Mouse (Mus musculus): ENCODE data around the gene Iffo2. TPM values are rescaled to one million over a fixed set of nuclear protein-coding genes. Genes with fewer than 3 reads are reported as not detected.

Iffo2 gene
- polyA plus RNA-seq, 1 experiment from 2014 or later = 5.6 TPM

GRCm38 (mm10) chr4:139637847-139638246 lies 107.5 kb downstream of the Iffo2 start:
- H3K27ac ChIP-seq = no peak overlapping the region
- peaks cover 12% of the 10 kb centered on the region for H3K27me3 ChIP-seq (ENCODE audit: control insufficient read depth, insufficient read depth, low read length)
- peaks cover 20% of the 10 kb centered on the region for H3K36me3 ChIP-seq (replicated peaks; ENCODE audit: control insufficient read depth, insufficient read depth)
- ATAC-seq (ENCODE audit: low FRiP score) (no peak), DNase-seq (ENCODE audit: low spot score) (no peak)
- no peak overlapping the region for H3K9ac ChIP-seq
- H3K9me3 ChIP-seq (ENCODE audit: control insufficient read depth, low read length) = no peaks in the 10 kb centered on the region
- H3K4me3 ChIP-seq (replicated peaks; ENCODE audit: low read length) = no peak overlapping the region
- peaks cover 21% of the 10 kb centered on the region for H3K4me1 ChIP-seq (replicated peaks; ENCODE audit: control insufficient read depth, insufficient read depth, low read length)
- no peak overlapping the region for H3K4me2 ChIP-seq (replicated peaks)
- 89% methylated on average over 9 of the region's 9 CpGs for WGBS

- ATAC-seq (ENCODE audit: low FRiP score) (no peak), DNase-seq (ENCODE audit: low spot score) (no peak)
- WGBS = 95% methylated on average over 16 of the region's 16 CpGs
- Histone ChIP-seq H3K9ac (no peak overlapping the region), H3K4me2 (replicated peaks) (no peak overlapping the region), H3K4me1 (replicated peaks; ENCODE audit: control insufficient read depth, insufficient read depth, low read length) (peaks cover 21% of the 10 kb centered on the region), H3K27ac (no peak overlapping the region), H3K9me3 (ENCODE audit: control insufficient read depth, low read length) (no peaks in the 10 kb centered on the region), H3K27me3 (ENCODE audit: control insufficient read depth, insufficient read depth, low read length) (peaks cover 17% of the 10 kb centered on the region), H3K36me3 (replicated peaks; ENCODE audit: control insufficient read depth, insufficient read depth) (peaks cover 20% of the 10 kb centered on the region), H3K4me3 (replicated peaks; ENCODE audit: low read length) (no peak overlapping the region)
These were observed 108.0 kb downstream of the Iffo2 start for GRCm38 (mm10) chr4:139638356-139638755.

- no peaks in the 10 kb centered on the region for H3K9me3 ChIP-seq (ENCODE audit: control insufficient read depth, low read length)
- peaks cover 26% of the 10 kb centered on the region for H3K36me3 ChIP-seq (replicated peaks; ENCODE audit: control insufficient read depth, insufficient read depth)
- H3K27ac ChIP-seq = peak overlapping the region; percentile 14; the same call in 1 of the 2 replicates
- peaks cover 17% of the 10 kb centered on the region for H3K27me3 ChIP-seq (ENCODE audit: control insufficient read depth, insufficient read depth, low read length)
- DNase-seq (ENCODE audit: low spot score) (no peak), ATAC-seq (ENCODE audit: low FRiP score) (no peak)
- peak overlapping the region; percentile 42 for H3K9ac ChIP-seq
- 13% methylated on average over 12 of the region's 12 CpGs for WGBS
- H3K4me2 ChIP-seq (replicated peaks) = no peak overlapping the region
- peaks cover 21% of the 10 kb centered on the region for H3K4me1 ChIP-seq (replicated peaks; ENCODE audit: control insufficient read depth, insufficient read depth, low read length)
- H3K4me3 ChIP-seq (replicated peaks; ENCODE audit: low read length) = no peak overlapping the region
These were observed 109.5 kb downstream of the Iffo2 start for GRCm38 (mm10) chr4:139639801-139640200.

DNA sequence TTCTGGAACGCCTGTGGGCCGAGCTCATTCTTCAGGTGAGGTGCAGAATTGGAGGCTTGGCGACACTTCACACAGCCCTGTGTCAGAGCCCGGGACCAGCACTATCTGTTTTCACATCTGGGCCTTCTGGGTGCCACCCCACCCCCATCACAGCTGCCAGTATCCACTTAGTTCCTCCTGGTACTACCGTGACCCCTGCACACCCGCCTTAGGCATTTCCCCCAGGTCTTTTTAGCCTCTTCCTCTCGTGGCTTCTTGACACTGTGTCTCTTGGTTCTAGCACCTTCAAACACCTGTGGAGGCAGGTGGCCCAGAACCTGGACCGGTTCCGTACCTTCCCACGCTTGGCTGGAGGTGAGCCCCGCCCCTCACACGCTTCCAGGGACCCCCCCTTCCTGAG lies 110.0 kb downstream of the Iffo2 start:
- Histone ChIP-seq H3K27me3 (ENCODE audit: control insufficient read depth, insufficient read depth, low read length) (peaks cover 17% of the 10 kb centered on the region), H3K36me3 (replicated peaks; ENCODE audit: control insufficient read depth, insufficient read depth) (peaks cover 29% of the 10 kb centered on the region), H3K27ac (no peak overlapping the region), H3K9me3 (ENCODE audit: control insufficient read depth, low read length) (no peaks in the 10 kb centered on the region), H3K9ac (peak overlapping the region; percentile 42; the same call in 1 of the 2 replicates), H3K4me3 (replicated peaks; ENCODE audit: low read length) (no peak overlapping the region), H3K4me2 (replicated peaks) (no peak overlapping the region), H3K4me1 (replicated peaks; ENCODE audit: control insufficient read depth, insufficient read depth, low read length) (peaks cover 21% of the 10 kb centered on the region)
- ATAC-seq (ENCODE audit: low FRiP score) = no peak
- DNase-seq (ENCODE audit: low spot score) = no peak
- 67% methylated on average over 12 of the region's 12 CpGs for WGBS

DNA sequence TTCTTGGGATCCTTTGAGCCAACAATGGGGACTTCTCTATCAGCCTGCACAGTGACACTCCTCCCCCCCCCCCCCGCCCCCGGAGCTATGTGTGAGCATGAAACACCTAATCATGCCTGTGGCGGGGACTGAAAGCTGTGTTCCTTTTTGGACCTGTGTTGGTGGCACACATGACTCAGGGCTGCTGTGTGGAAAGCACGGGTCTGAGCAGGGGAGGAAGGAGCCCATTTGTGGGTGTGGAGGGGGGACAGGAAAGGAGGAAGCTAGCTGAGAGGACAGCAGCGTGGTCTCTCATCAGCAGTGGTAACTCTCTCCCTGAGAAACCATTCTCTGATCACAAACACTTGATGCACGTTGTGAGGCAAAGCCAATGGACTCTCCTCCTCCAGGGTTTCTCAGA lies 110.4 kb downstream of the Iffo2 start:
- Histone ChIP-seq H3K9ac (no peak overlapping the region), H3K4me3 (replicated peaks; ENCODE audit: low read length) (no peak overlapping the region), H3K4me2 (replicated peaks) (no peak overlapping the region), H3K27ac (no peak overlapping the region), H3K4me1 (replicated peaks; ENCODE audit: control insufficient read depth, insufficient read depth, low read length) (peaks cover 21% of the 10 kb centered on the region), H3K27me3 (ENCODE audit: control insufficient read depth, insufficient read depth, low read length) (peaks cover 17% of the 10 kb centered on the region), H3K36me3 (replicated peaks; ENCODE audit: control insufficient read depth, insufficient read depth) (peaks cover 28% of the 10 kb centered on the region), H3K9me3 (ENCODE audit: control insufficient read depth, low read length) (no peaks in the 10 kb centered on the region)
- DNase-seq (ENCODE audit: low spot score) (no peak), ATAC-seq (ENCODE audit: low FRiP score) (no peak)
- 51% methylated on average over 5 of the region's 6 CpGs for WGBS

DNA sequence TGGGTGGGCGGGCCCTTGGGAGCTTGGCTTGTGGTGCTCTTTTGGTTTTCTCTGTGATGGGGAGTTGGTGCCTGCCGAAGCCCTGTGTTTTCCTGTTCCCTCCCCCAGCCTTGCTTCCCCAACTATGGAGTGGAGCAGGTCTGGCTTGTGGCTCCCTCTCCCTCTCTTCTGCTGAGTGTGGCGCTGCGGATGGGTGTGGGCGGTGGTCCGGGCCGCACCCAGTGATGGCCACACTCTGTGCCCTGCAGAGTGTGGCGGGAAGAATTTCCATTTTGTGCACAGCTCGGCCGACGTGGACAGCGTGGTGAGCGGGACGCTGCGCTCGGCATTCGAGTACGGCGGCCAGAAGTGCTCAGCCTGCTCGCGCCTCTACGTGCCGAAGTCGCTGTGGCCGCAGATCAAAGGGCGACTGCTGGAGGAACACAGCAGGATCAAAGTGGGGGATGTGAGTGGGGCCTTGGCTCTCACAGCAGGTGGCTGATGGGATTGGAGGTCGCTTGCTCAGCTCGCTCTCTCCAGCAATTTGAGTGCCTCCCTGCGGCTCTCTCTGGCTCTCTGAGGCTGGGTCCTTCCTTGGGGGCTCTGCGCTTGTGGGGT lies 111.6 kb downstream of the Iffo2 start:
- DNase-seq (ENCODE audit: low spot score) = no peak
- no peak overlapping the region for H3K27ac ChIP-seq
- H3K4me1 ChIP-seq (replicated peaks; ENCODE audit: control insufficient read depth, insufficient read depth, low read length) = peaks cover 21% of the 10 kb centered on the region
- WGBS = 2% methylated on average over 30 of the region's 30 CpGs
- ATAC-seq (ENCODE audit: low FRiP score) = no peak
- peaks cover 17% of the 10 kb centered on the region for H3K27me3 ChIP-seq (ENCODE audit: control insufficient read depth, insufficient read depth, low read length)
- H3K9me3 ChIP-seq (ENCODE audit: control insufficient read depth, low read length) = no peaks in the 10 kb centered on the region
- H3K4me2 ChIP-seq (replicated peaks) = peak overlapping the region; percentile 42
- H3K9ac ChIP-seq = no peak overlapping the region; the same call in 1 of the 2 replicates
- no peak overlapping the region for H3K4me3 ChIP-seq (replicated peaks; ENCODE audit: low read length)
- H3K36me3 ChIP-seq (replicated peaks; ENCODE audit: control insufficient read depth, insufficient read depth) = peaks cover 29% of the 10 kb centered on the region

DNA sequence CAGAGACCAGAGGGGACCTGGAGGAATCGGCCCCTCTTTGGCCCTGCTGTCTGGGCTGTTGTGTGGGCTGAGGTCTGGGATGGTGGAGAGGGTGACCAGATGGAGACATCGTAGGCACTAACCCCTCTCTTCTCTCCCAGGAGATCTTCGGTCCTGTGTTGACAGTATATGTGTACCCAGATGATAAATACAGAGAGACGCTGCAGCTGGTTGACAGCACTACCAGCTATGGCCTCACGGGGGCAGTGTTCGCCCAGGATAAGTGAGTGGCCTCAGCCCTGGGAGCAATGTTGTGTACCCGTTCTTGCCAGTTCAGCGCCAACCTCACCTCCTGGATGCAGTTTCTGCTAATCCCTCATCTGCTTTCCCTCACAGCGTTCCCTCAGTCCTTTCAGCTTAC lies 113.6 kb downstream of the Iffo2 start:
- H3K9me3 ChIP-seq (ENCODE audit: control insufficient read depth, low read length) = no peaks in the 10 kb centered on the region
- H3K4me3 ChIP-seq (replicated peaks; ENCODE audit: low read length) = no peak overlapping the region
- peak; percentile 38; the same call in 1 of the 2 replicates for ATAC-seq (ENCODE audit: low FRiP score)
- DNase-seq (ENCODE audit: low spot score) = peak; percentile 91
- H3K4me1 ChIP-seq (replicated peaks; ENCODE audit: control insufficient read depth, insufficient read depth, low read length) = peaks cover 21% of the 10 kb centered on the region
- no peak overlapping the region for H3K4me2 ChIP-seq (replicated peaks)
- no peak overlapping the region for H3K27ac ChIP-seq
- peaks cover 17% of the 10 kb centered on the region for H3K27me3 ChIP-seq (ENCODE audit: control insufficient read depth, insufficient read depth, low read length)
- WGBS = 14% methylated on average over 9 of the region's 9 CpGs
- peaks cover 30% of the 10 kb centered on the region for H3K36me3 ChIP-seq (replicated peaks; ENCODE audit: control insufficient read depth, insufficient read depth)
- H3K9ac ChIP-seq = no peak overlapping the region

DNA sequence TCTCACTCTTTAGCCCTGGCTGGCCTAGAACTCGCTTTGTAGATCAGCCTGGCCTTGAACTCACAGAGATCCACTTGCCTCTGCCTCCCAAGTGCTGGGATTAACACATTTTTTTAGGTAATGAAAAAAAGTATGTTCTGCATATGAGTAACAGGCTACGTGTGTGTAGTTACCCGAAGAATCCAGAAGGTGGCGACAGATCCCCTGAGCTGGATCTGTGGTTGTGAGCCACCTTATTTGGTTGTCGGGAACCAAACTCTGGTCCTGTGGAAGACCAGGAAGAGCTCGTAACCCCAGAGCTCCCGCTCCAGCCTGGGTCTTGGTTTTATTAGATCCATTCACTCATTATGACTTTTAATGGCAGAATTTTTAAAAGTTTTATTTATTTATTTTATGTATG lies 116.6 kb downstream of the Iffo2 start:
- Histone ChIP-seq H3K4me3 (replicated peaks; ENCODE audit: low read length) (no peak overlapping the region), H3K27ac (no peak overlapping the region), H3K27me3 (ENCODE audit: control insufficient read depth, insufficient read depth, low read length) (peaks cover 12% of the 10 kb centered on the region), H3K9ac (no peak overlapping the region), H3K4me1 (replicated peaks; ENCODE audit: control insufficient read depth, insufficient read depth, low read length) (peaks cover 7% of the 10 kb centered on the region; the same call in 1 of the 2 replicates), H3K4me2 (replicated peaks) (no peak overlapping the region), H3K9me3 (ENCODE audit: control insufficient read depth, low read length) (no peaks in the 10 kb centered on the region), H3K36me3 (replicated peaks; ENCODE audit: control insufficient read depth, insufficient read depth) (peaks cover 30% of the 10 kb centered on the region)
- DNase-seq (ENCODE audit: low spot score) = no peak
- WGBS = 84% methylated on average over 7 of the region's 7 CpGs
- ATAC-seq (ENCODE audit: low FRiP score) = no peak

- H3K4me3 ChIP-seq (replicated peaks; ENCODE audit: low read length) = no peak overlapping the region
- ATAC-seq (ENCODE audit: low FRiP score) = no peak
- DNase-seq (ENCODE audit: low spot score) = no peak
- peaks cover 20% of the 10 kb centered on the region for H3K36me3 ChIP-seq (replicated peaks; ENCODE audit: control insufficient read depth, insufficient read depth)
- no peak overlapping the region for H3K4me2 ChIP-seq (replicated peaks)
- no peaks in the 10 kb centered on the region for H3K9me3 ChIP-seq (ENCODE audit: control insufficient read depth, low read length)
- no peaks in the 10 kb centered on the region for H3K4me1 ChIP-seq (replicated peaks; ENCODE audit: control insufficient read depth, insufficient read depth, low read length)
- no peak overlapping the region for H3K27ac ChIP-seq
- H3K9ac ChIP-seq = no peak overlapping the region
- H3K27me3 ChIP-seq (ENCODE audit: control insufficient read depth, insufficient read depth, low read length) = no peaks in the 10 kb centered on the region
- WGBS = 73% methylated on average over 15 of the region's 15 CpGs
These were observed 119.9 kb downstream of the Iffo2 start for GRCm38 (mm10) chr4:139650086-139650743.
